Mouse (Mus musculus): ENCODE results near the gene Secisbp2l.

DNA sequence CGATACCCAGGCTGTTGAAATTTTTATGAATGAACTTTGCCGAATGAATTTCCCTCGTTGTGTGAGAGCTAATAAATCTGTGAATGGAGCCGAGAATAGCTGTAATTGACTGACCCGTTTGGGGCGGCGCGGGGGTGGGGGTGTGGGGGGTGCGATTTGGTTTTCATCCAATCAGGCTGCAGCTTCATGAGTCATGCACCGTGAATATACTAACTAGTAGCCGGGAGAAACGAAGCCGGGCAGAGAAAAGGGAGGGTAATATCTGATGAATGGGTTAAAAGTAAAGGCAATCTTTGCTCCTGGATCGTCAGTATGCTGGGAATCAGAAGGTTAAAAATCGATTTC, 58.6 kb downstream of the Secisbp2l start, which contains the start of gene Shc4:
- TF ChIP-seq CTCF (conservative IDR thresholded peaks at IDR 0.05; ENCODE audit: low read length) = no peak
- no peak for TF ChIP-seq NANOG (IDR thresholded peaks at IDR 0.05; ENCODE audit: borderline replicate concordance, low read length)
- TF ChIP-seq POU5F1 (IDR thresholded peaks at IDR 0.05; ENCODE audit: borderline replicate concordance, low read length) = no peak

All from E14TG2a.4 (cell line).